Mouse (Mus musculus): ENCODE measurements around the gene Tmem163.

DNA sequence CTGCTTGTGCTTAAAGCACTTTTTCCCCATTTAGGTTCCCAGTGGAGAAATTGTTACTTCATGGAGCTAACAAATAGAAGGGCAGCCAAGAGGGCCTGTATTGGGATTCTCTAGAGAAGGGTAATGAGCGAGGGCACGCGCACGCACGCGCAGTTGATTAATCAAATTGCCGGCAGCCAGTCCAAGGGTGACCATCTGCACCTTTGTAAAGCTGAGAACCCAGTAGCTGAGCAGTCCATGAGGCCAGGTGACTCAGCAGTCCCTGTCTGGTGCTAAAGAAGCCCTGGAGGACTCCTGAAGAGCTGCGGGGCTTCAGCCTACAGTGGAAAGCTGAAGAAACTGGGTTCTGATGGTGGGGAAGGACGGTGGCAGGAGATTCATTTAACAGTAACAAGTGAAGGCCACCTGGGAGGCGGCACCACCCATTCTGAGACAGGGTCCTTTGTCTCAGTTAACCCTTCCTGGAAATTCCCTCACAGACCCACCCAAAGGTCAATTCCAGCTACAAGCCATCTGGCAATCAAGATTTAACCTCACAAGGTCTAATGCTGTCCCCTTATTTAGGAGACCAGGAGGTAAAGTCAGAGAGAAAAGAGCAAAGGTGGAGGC lies 172.2 kb downstream of the Tmem163 start:
- TF ChIP-seq POLR2A (IDR thresholded peaks at IDR 0.05; ENCODE audit: borderline replicate concordance, control insufficient read depth, low read depth, low read length) (no peak), CTCF (IDR thresholded peaks at IDR 0.05; ENCODE audit: control insufficient read depth, insufficient read depth, low read length) (no peak)
